14 mouse cellular contexts compared by ENCODE assay signal in the genomic region with DNA sequence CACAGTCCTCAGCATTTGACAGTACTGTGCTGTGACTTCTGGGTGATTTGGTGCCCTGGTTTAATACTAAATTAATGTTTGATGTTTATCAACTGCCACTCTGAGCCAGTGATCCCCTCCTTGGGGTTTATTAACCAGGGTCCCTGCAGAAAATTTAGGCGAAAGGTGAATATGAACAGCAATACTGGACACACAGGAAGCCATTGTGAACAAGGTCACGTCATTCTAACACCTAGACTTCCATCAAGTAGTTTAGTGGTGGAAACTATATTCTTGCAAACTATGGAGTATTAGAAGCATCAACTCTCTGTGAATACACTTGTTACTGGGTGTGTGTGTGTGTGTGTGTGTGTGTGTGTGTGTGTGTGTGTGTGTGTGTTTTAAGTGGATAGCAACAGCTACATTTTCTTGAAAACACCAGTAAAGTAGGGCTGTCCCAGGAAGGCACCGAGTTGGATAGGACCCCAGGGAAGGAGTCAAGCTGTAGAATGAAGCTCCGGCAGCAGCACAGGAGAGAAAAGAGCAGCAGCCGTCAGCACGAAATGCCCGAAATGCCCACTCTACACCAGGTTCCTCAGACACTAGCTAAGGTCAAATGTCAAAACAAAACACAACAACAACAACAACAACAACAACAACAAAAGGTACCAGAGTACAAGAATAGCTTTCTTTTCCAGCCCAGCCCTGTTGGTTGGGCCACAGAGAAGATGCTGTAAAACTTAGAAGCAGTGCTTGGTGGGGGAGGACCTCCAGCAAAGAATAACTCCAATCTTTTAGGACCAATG. TPM values are rescaled to one million over a fixed set of nuclear protein-coding genes. Genes with fewer than 3 reads are reported as not detected.
A peak's percentile ranks its signal among the peaks of the same experiment; 100 is the strongest.
DNase-seq lines count a peak whose midpoint lies in the region; ATAC-seq and TF ChIP-seq lines count a peak whose summit lies in the region.
"Had no signal": no experiment of that assay in that cellular context is flagged by ENCODE, and none has a peak within 500 bp of the region (broad histone marks: within the 10 kb centered on the region; RNA-seq: fewer than 3 reads in every experiment).

No protein-coding gene starts in this region.

- H3K4me2 ChIP-seq in kidney, postnatal 0 days (ENCODE audit: low read length) = no peak overlapping the region
- H3K4me2 ChIP-seq in forebrain, embryonic 15.5 days (replicated peaks) = peak overlapping the region; percentile 98
- H3K4me2 ChIP-seq in midbrain, embryonic 12.5 days (replicated peaks) = peak overlapping the region; percentile 97
- H3K4me2 ChIP-seq: liver, embryonic 12.5 days had no signal

- peaks cover 8% of the 10 kb centered on the region; the same call in 1 of the 2 replicates for H3K4me1 ChIP-seq in kidney, postnatal 0 days (replicated peaks; ENCODE audit: insufficient read depth, low read length)
- peaks cover 61% of the 10 kb centered on the region for H3K4me1 ChIP-seq in forebrain, embryonic 15.5 days
- peaks cover 60% of the 10 kb centered on the region for H3K4me1 ChIP-seq in midbrain, embryonic 12.5 days
- peaks cover 32% of the 10 kb centered on the region for H3K4me1 ChIP-seq in limb, embryonic 10.5 days
- H3K4me1 ChIP-seq: liver, embryonic 12.5 days had no signal

- ATAC-seq in kidney, postnatal 0 days (replicated peaks; ENCODE audit: low FRiP score, low read depth) = no peak
- no peak for ATAC-seq in forebrain, embryonic 15.5 days (replicated peaks)
- ATAC-seq in midbrain, embryonic 12.5 days (ENCODE audit: low FRiP score, low read depth) = no peak
- ATAC-seq: intestine, postnatal 0 days; liver, embryonic 12.5 days had no signal

- TF ChIP-seq CTCF in kidney, postnatal 0 days (IDR thresholded peaks at IDR 0.05; ENCODE audit: low read depth) = no peak

- DNase-seq in kidney, postnatal 0 days (ENCODE audit: low spot score) = no peak
- DNase-seq in kidney, adult 18-20 months = no peak
- peak; percentile 6 for DNase-seq in retina, postnatal 1 day
- no peak for DNase-seq in frontal cortex, postnatal 14 days (ENCODE audit: low spot score in 2 of 2)
- DNase-seq in limb, embryonic 10.5 days (ENCODE audit: low spot score) = no peak
- no peak for DNase-seq in urinary bladder, adult 2 months (ENCODE audit: low spot score)
- DNase-seq: B cell, adult 2 months had no signal

- H3K36me3 ChIP-seq in kidney, postnatal 0 days (ENCODE audit: insufficient read depth, low read length) = no peaks in the 10 kb centered on the region
- no peaks in the 10 kb centered on the region for H3K36me3 ChIP-seq in forebrain, embryonic 15.5 days
- no peaks in the 10 kb centered on the region for H3K36me3 ChIP-seq in midbrain, embryonic 12.5 days
- no peaks in the 10 kb centered on the region for H3K36me3 ChIP-seq in limb, embryonic 10.5 days
- H3K36me3 ChIP-seq: embryonic facial prominence, embryonic 15.5 days; liver, embryonic 12.5 days had no signal

- no peaks in the 10 kb centered on the region for H3K9me3 ChIP-seq in kidney, postnatal 0 days (replicated peaks; ENCODE audit: low read length)
- no peaks in the 10 kb centered on the region for H3K9me3 ChIP-seq in forebrain, embryonic 15.5 days
- H3K9me3 ChIP-seq in midbrain, embryonic 12.5 days = no peaks in the 10 kb centered on the region
- H3K9me3 ChIP-seq in limb, embryonic 10.5 days (replicated peaks) = no peaks in the 10 kb centered on the region
- H3K9me3 ChIP-seq: embryonic facial prominence, embryonic 15.5 days; liver, embryonic 12.5 days had no signal

- 17% methylated on average over 7 of the region's 7 CpGs for WGBS in kidney, postnatal 0 days
- 7% methylated on average over 7 of the region's 7 CpGs for WGBS in forebrain, embryonic 15.5 days
- 1% methylated on average over 7 of the region's 7 CpGs for WGBS in midbrain, embryonic 12.5 days
- WGBS in limb, embryonic 10.5 days = 2% methylated on average over 7 of the region's 7 CpGs

- no peak overlapping the region for H3K9ac ChIP-seq in kidney, postnatal 0 days (ENCODE audit: low read depth, low read length)
- H3K9ac ChIP-seq in forebrain, embryonic 15.5 days (replicated peaks) = peak overlapping the region; percentile 90
- peak overlapping the region; percentile 89 for H3K9ac ChIP-seq in midbrain, embryonic 12.5 days (replicated peaks)
- H3K9ac ChIP-seq: embryonic facial prominence, embryonic 15.5 days; liver, embryonic 12.5 days had no signal

- peaks cover 66% of the 10 kb centered on the region for H3K27me3 ChIP-seq in kidney, postnatal 0 days (ENCODE audit: insufficient read depth, low read length)
- H3K27me3 ChIP-seq in forebrain, embryonic 15.5 days = no peaks in the 10 kb centered on the region
- H3K27me3 ChIP-seq in midbrain, embryonic 12.5 days = no peaks in the 10 kb centered on the region
- peaks cover 100% of the 10 kb centered on the region for H3K27me3 ChIP-seq in limb, embryonic 10.5 days (ENCODE audit: low read depth, poor library complexity, severe bottlenecking)

- H3K4me3 ChIP-seq in kidney, postnatal 0 days (replicated peaks; ENCODE audit: low read depth, low read length) = 0 out of 2 replicates have a peak overlapping the region, but pooled peaks have one; percentile 35
- H3K4me3 ChIP-seq in forebrain, embryonic 15.5 days = peak overlapping the region; percentile 94
- peak overlapping the region; percentile 99 for H3K4me3 ChIP-seq in midbrain, embryonic 12.5 days
- no peak overlapping the region for H3K4me3 ChIP-seq in limb, embryonic 10.5 days
- H3K4me3 ChIP-seq: liver, embryonic 12.5 days had no signal

- H3K27ac ChIP-seq in kidney, postnatal 0 days = no peak overlapping the region
- peak overlapping the region; percentile 100 for H3K27ac ChIP-seq in forebrain, embryonic 15.5 days (replicated peaks)
- H3K27ac ChIP-seq in midbrain, embryonic 12.5 days (replicated peaks) = peak overlapping the region; percentile 100
- H3K27ac ChIP-seq in limb, embryonic 10.5 days = no peak overlapping the region
- H3K27ac ChIP-seq: liver, embryonic 12.5 days had no signal

RNA-seq across cellular contexts. Expression of gene Pou3f3, which starts 7.6 kb away (rescaled TPM):
- polyA plus RNA-seq in kidney, postnatal 0 days (2015; fragmentation: Nextera tagmentation; extraction: Ambion mirVana) = 12.4 and 13.2 TPM in 2 replicates
- polyA plus RNA-seq in forebrain, embryonic 15.5 days (2015; fragmentation: Nextera tagmentation; extraction: Ambion mirVana) = 49.1 and 52.0 TPM in 2 replicates
- polyA plus RNA-seq in midbrain, embryonic 12.5 days (2016; fragmentation: Nextera tagmentation; extraction: Ambion mirVana) = 36.3 and 37.6 TPM in 2 replicates
- 0.11 TPM in 1 of 2 replicates, not detected in the other for polyA plus RNA-seq in limb, embryonic 10.5 days (2016; fragmentation: Nextera tagmentation; extraction: Ambion mirVana)
- 0.21 and 0.22 TPM in 2 replicates for polyA plus RNA-seq in urinary bladder, adult 2 months (2012; rRNA removed)
- polyA plus RNA-seq: heart, embryonic 14.5 days; stomach, embryonic 16.5 days had no signal

Comparison
In these comparisons a context has a peak if more than half of its experiments do, and no peak if none do; other contexts are left out.
1. H3K27ac ChIP-seq: peak in forebrain, embryonic 15.5 days (single experiment) and midbrain, embryonic 12.5 days (single experiment); none in kidney, postnatal 0 days (single experiment) and limb, embryonic 10.5 days (single experiment).
2. RNA of gene Pou3f3, which starts 7.6 kb away (polyA plus RNA-seq): 49.1 to 52.0 TPM in forebrain, embryonic 15.5 days, 36.3 to 37.6 TPM in midbrain, embryonic 12.5 days and 12.4 to 13.2 TPM in kidney, postnatal 0 days; 0.21 to 0.22 TPM in urinary bladder, adult 2 months and 0.11 TPM in limb, embryonic 10.5 days; every median in the first group is over 10 times any median in the second.